Mouse (Mus musculus) stomach, embryonic 16.5 days (tissue): Measurements from ENCODE around the gene Rnf151. TPM values are rescaled to one million over a fixed set of nuclear protein-coding genes. Genes with fewer than 3 reads are reported as not detected.
A peak's percentile ranks its signal among the peaks of the same experiment; 100 is the strongest.

Experiments
- ATAC-seq: fragments of 200-750 bp; cut with Nextera tagmentation; 2 replicates; pipeline ENCODE4 v1.8.0; 2017; ENCODE audit warnings: moderate number of reproducible peaks, moderate TSS enrichment; ENCODE audit not compliant: insufficient read depth, low FRiP score
- H3K27ac ChIP-seq: fragments of 300-500 bp; sonication (generic); 2 replicates; pipeline ENCODE4 v1.5.1; 2014; ENCODE audit warnings: low read length
- H3K27me3 ChIP-seq: fragments of 300-500 bp; sonication (generic); 2 replicates; pipeline ENCODE4 v1.6.1; 2014; ENCODE audit warnings: low read length, control low read depth, mixed read lengths; ENCODE audit not compliant: control insufficient read depth, insufficient read depth
- H3K36me3 ChIP-seq: fragments of 300-500 bp; sonication (generic); 2 replicates; pipeline ENCODE4 v1.6.1; 2014; ENCODE audit warnings: low read length; ENCODE audit not compliant: control insufficient read depth, insufficient read depth
- H3K4me1 ChIP-seq: fragments of 300-500 bp; sonication (generic); 2 replicates; pipeline ENCODE4 v1.6.1; 2014; ENCODE audit warnings: low read length, control low read depth, mixed read lengths; ENCODE audit not compliant: control insufficient read depth, insufficient read depth
- H3K4me2 ChIP-seq: fragments of 300-500 bp; sonication (generic); 2 replicates; pipeline ENCODE4 v1.6.1; 2014; ENCODE audit warnings: low read depth, low read length, mixed read lengths
- H3K4me3 ChIP-seq: fragments of 300-500 bp; sonication (generic); replicated peaks from 2 replicates; pipeline ENCODE4 v1.5.1; 2014; ENCODE audit warnings: mild to moderate bottlenecking, low read length
- H3K9ac ChIP-seq: fragments of 300-500 bp; sonication (generic); 2 replicates; pipeline ENCODE4 v1.6.1; 2014; ENCODE audit warnings: low read length
- H3K9me3 ChIP-seq: fragments of 300-500 bp; sonication (generic); replicated peaks from 2 replicates; pipeline ENCODE4 v1.6.1; 2016; ENCODE audit warnings: low read length, control low read depth; ENCODE audit not compliant: control insufficient read depth
- WGBS: fragments of 180-500 bp; shearing (Covaris S2); extraction: QIAGEN DNeasy Blood & Tissue Kit; methylation state at CpG from one replicate; pipeline ENCODE4 v1.1.7; 2014; 5-methylcytosine and 5-hydroxymethylcytosine counted together
- polyA plus RNA-seq: library from polyadenylated mRNA; unstranded; fragments of >200 nt; fragmentation: Nextera tagmentation; extraction: Ambion mirVana; gene quantifications from 2 replicates; pipeline ENCODE4 v1.2.1, GENCODE M21; 2015

The Rnf151 gene
- polyA plus RNA-seq: 0.14 TPM in 1 of 2 replicates, not detected in the other

- Histone ChIP-seq H3K9ac (peak within 1 kb of the TSS; percentile 95), H3K4me2 (peak within 1 kb of the TSS; percentile 48), H3K9me3 (no peaks in the 10 kb centered on the region), H3K27me3 (no peaks in the 10 kb centered on the region), H3K36me3 (0 out of 2 replicates have a peak, but pooled peaks cover 3% of the 10 kb centered on the region), H3K27ac (no peak within 1 kb of the TSS), H3K4me1 (peaks cover 14% of the 10 kb centered on the region), H3K4me3 (peak within 1 kb of the TSS; percentile 94)
- no peak for ATAC-seq
- WGBS: 91% methylated on average over 4 of the region's 4 CpGs
Observed at GRCm38 (mm10) chr17:24717943-24718342, at the start of gene Rnf151, which contains the start of gene Rps2. Gene Rnf151, minus strand, starts transcription at chr17:24718063. Gene Rps2, plus strand, starts transcription at chr17:24718116.

GRCm38 (mm10) chr17:24766266-24766875, 48.5 kb upstream of the Rnf151 start:
- Histone ChIP-seq H3K9me3 (no peaks in the 10 kb centered on the region), H3K4me1 (peaks cover 4% of the 10 kb centered on the region), H3K4me3 (no peak overlapping the region), H3K9ac (no peak overlapping the region), H3K4me2 (no peak overlapping the region), H3K27me3 (no peaks in the 10 kb centered on the region), H3K36me3 (no peaks in the 10 kb centered on the region), H3K27ac (no peak overlapping the region)
- ATAC-seq: no peak
- WGBS: 25% methylated on average over 12 of the region's 12 CpGs

GRCm38 (mm10) chr17:24765016-24765905, 47.4 kb upstream of the Rnf151 start:
- H3K27me3 ChIP-seq: no peaks in the 10 kb centered on the region
- no peak overlapping the region for H3K4me3 ChIP-seq
- peaks cover 4% of the 10 kb centered on the region for H3K4me1 ChIP-seq
- H3K27ac ChIP-seq: 0 out of 2 replicates have a peak overlapping the region, but pooled peaks have one; percentile 14
- WGBS: 44% methylated on average over 21 of the region's 22 CpGs
- H3K9me3 ChIP-seq: no peaks in the 10 kb centered on the region
- peak overlapping the region; percentile 35 for H3K9ac ChIP-seq
- ATAC-seq: peak; percentile 19; the same call in 1 of the 2 replicates
- no peak overlapping the region for H3K4me2 ChIP-seq
- H3K36me3 ChIP-seq: no peaks in the 10 kb centered on the region

GRCm38 (mm10) chr17:24761121-24761520, 43.3 kb upstream of the Rnf151 start:
- H3K9ac ChIP-seq: no peak overlapping the region
- no peak overlapping the region for H3K27ac ChIP-seq
- no peak overlapping the region for H3K4me2 ChIP-seq
- ATAC-seq: no peak
- 55% methylated on average over 5 of the region's 5 CpGs for WGBS
- H3K4me3 ChIP-seq: no peak overlapping the region
- H3K9me3 ChIP-seq: no peaks in the 10 kb centered on the region
- H3K36me3 ChIP-seq: no peaks in the 10 kb centered on the region
- H3K4me1 ChIP-seq: no peaks in the 10 kb centered on the region; the same call in 1 of the 2 replicates
- no peaks in the 10 kb centered on the region for H3K27me3 ChIP-seq

- H3K27me3 ChIP-seq: peaks cover 26% of the 10 kb centered on the region
- no peak overlapping the region for H3K9ac ChIP-seq
- ATAC-seq: no peak
- H3K4me2 ChIP-seq: no peak overlapping the region
- H3K4me1 ChIP-seq: peaks cover 7% of the 10 kb centered on the region; the same call in 1 of the 2 replicates
- H3K9me3 ChIP-seq: no peaks in the 10 kb centered on the region
- no peaks in the 10 kb centered on the region for H3K36me3 ChIP-seq
- H3K4me3 ChIP-seq: no peak overlapping the region
- no peak overlapping the region for H3K27ac ChIP-seq
- WGBS: 76% methylated on average over 1 of the region's 1 CpGs
Observed at GRCm38 (mm10) chr17:24757394-24757793, 39.5 kb upstream of the Rnf151 start.

GRCm38 (mm10) chr17:24752415-24753394, 34.8 kb upstream of the Rnf151 start, which contains the start of gene Hs3st6:
Gene Hs3st6, plus strand, starts transcription at chr17:24752988.
- WGBS: under 1% methylated on average over 73 of the region's 82 CpGs
- ATAC-seq: peak; percentile 88
- no peaks in the 10 kb centered on the region for H3K9me3 ChIP-seq
- peaks cover 49% of the 10 kb centered on the region for H3K27me3 ChIP-seq
- no peaks in the 10 kb centered on the region for H3K36me3 ChIP-seq
- peak within 1 kb of the TSS; percentile 58 for H3K4me3 ChIP-seq
- H3K27ac ChIP-seq: no peak within 1 kb of the TSS
- H3K4me2 ChIP-seq: peak within 1 kb of the TSS; percentile 98
- peaks cover 10% of the 10 kb centered on the region; the same call in 1 of the 2 replicates for H3K4me1 ChIP-seq
- H3K9ac ChIP-seq: peak within 1 kb of the TSS; percentile 60

GRCm38 (mm10) chr17:24751528-24751927, 33.7 kb upstream of the Rnf151 start:
- no peak for ATAC-seq
- H3K9me3 ChIP-seq: no peaks in the 10 kb centered on the region
- H3K4me2 ChIP-seq: no peak overlapping the region
- H3K36me3 ChIP-seq: no peaks in the 10 kb centered on the region
- H3K4me1 ChIP-seq: peaks cover 14% of the 10 kb centered on the region; the same call in 1 of the 2 replicates
- H3K27me3 ChIP-seq: peaks cover 49% of the 10 kb centered on the region
- 20% methylated on average over 4 of the region's 4 CpGs for WGBS
- no peak overlapping the region for H3K9ac ChIP-seq
- no peak overlapping the region for H3K4me3 ChIP-seq
- H3K27ac ChIP-seq: no peak overlapping the region

GRCm38 (mm10) chr17:24746986-24747385, 29.1 kb upstream of the Rnf151 start:
- Histone ChIP-seq H3K4me3 (no peak overlapping the region), H3K27ac (no peak overlapping the region), H3K4me1 (peaks cover 4% of the 10 kb centered on the region; the same call in 1 of the 2 replicates), H3K27me3 (peaks cover 20% of the 10 kb centered on the region), H3K36me3 (0 out of 2 replicates have a peak, but pooled peaks cover 3% of the 10 kb centered on the region), H3K9ac (no peak overlapping the region), H3K9me3 (no peaks in the 10 kb centered on the region), H3K4me2 (no peak overlapping the region)
- no peak for ATAC-seq
- WGBS: 48% methylated on average over 4 of the region's 4 CpGs
